9 mouse cellular contexts compared by ENCODE assay signal in genomic region chr3:27371725-27372650, GRCm38 (mm10). TPM values are rescaled to one million over a fixed set of nuclear protein-coding genes. Genes with fewer than 3 reads are reported as not detected.
DNase-seq lines count a peak whose midpoint lies in the region; ATAC-seq and TF ChIP-seq lines count a peak whose summit lies in the region.
"Had no signal": no experiment of that assay in that cellular context is flagged by ENCODE, and none has a peak within 500 bp of the region (broad histone marks: within the 10 kb centered on the region; RNA-seq: fewer than 3 reads in every experiment).

No protein-coding gene starts in this region.

- ATAC-seq in kidney, postnatal 0 days (replicated peaks; ENCODE audit: low FRiP score, low read depth), result no peak
- ATAC-seq in hindbrain, embryonic 15.5 days (ENCODE audit: low FRiP score, low read depth), result peak; percentile 61
- ATAC-seq in neural tube, embryonic 14.5 days (ENCODE audit: low read depth), result peak; percentile 76
- no peak for ATAC-seq in erythroblast, adult 5-6 weeks (replicated peaks; ENCODE audit: low FRiP score, poor library complexity, severe bottlenecking)

- no peak for TF ChIP-seq CTCF in kidney, postnatal 0 days (IDR thresholded peaks at IDR 0.05; ENCODE audit: low read depth)

- peak overlapping the region; percentile 18 for H3K4me3 ChIP-seq in kidney, postnatal 0 days (replicated peaks; ENCODE audit: low read depth, low read length)
- peak overlapping the region; percentile 51 for H3K4me3 ChIP-seq in hindbrain, embryonic 15.5 days
- peak overlapping the region; percentile 40 for H3K4me3 ChIP-seq in neural tube, embryonic 14.5 days (ENCODE audit: low read depth, low read length)

- no peak overlapping the region for H3K27ac ChIP-seq in kidney, postnatal 0 days
- H3K27ac ChIP-seq in hindbrain, embryonic 15.5 days (replicated peaks), result no peak overlapping the region
- no peak overlapping the region for H3K27ac ChIP-seq in neural tube, embryonic 14.5 days (ENCODE audit: low read depth, low read length)

- H3K9ac ChIP-seq in kidney, postnatal 0 days (ENCODE audit: low read depth, low read length), result no peak overlapping the region
- H3K9ac ChIP-seq in hindbrain, embryonic 15.5 days, result peak overlapping the region; percentile 26; the same call in 1 of the 2 replicates
- peak overlapping the region; percentile 32; the same call in 1 of the 2 replicates for H3K9ac ChIP-seq in neural tube, embryonic 14.5 days (replicated peaks; ENCODE audit: low read depth, low read length)

- H3K4me1 ChIP-seq in kidney, postnatal 0 days (replicated peaks; ENCODE audit: insufficient read depth, low read length), result peaks cover 9% of the 10 kb centered on the region; the same call in 1 of the 2 replicates
- H3K4me1 ChIP-seq in hindbrain, embryonic 15.5 days (replicated peaks), result peaks cover 22% of the 10 kb centered on the region
- no peaks in the 10 kb centered on the region; the same call in 1 of the 2 replicates for H3K4me1 ChIP-seq in neural tube, embryonic 14.5 days (ENCODE audit: control insufficient read depth, insufficient read depth, low read length)

- H3K4me2 ChIP-seq in kidney, postnatal 0 days (ENCODE audit: low read length), result peak overlapping the region; percentile 41
- peak overlapping the region; percentile 97 for H3K4me2 ChIP-seq in hindbrain, embryonic 15.5 days
- H3K4me2 ChIP-seq in neural tube, embryonic 14.5 days (ENCODE audit: low read depth, low read length), result peak overlapping the region; percentile 96

- WGBS in kidney, postnatal 0 days, result 2% methylated on average over 77 of the region's 77 CpGs
- under 1% methylated on average over 75 of the region's 77 CpGs for WGBS in hindbrain, embryonic 15.5 days
- WGBS in neural tube, embryonic 14.5 days, result under 1% methylated on average over 74 of the region's 77 CpGs

- H3K9me3 ChIP-seq in kidney, postnatal 0 days (replicated peaks; ENCODE audit: low read length), result no peaks in the 10 kb centered on the region
- no peaks in the 10 kb centered on the region for H3K9me3 ChIP-seq in hindbrain, embryonic 15.5 days
- H3K9me3 ChIP-seq in neural tube, embryonic 14.5 days (ENCODE audit: control insufficient read depth, low read length), result no peaks in the 10 kb centered on the region

- H3K36me3 ChIP-seq in kidney, postnatal 0 days (ENCODE audit: insufficient read depth, low read length), result no peaks in the 10 kb centered on the region
- no peaks in the 10 kb centered on the region for H3K36me3 ChIP-seq in hindbrain, embryonic 15.5 days
- H3K36me3 ChIP-seq in neural tube, embryonic 14.5 days (ENCODE audit: control insufficient read depth, insufficient read depth, low read length), result no peaks in the 10 kb centered on the region

- DNase-seq in kidney, postnatal 0 days (ENCODE audit: low spot score), result no peak
- no peak for DNase-seq in kidney, adult 9 months
- DNase-seq in embryo, embryonic 10.5 days (ENCODE audit: low spot score), result peak; percentile 23
- DNase-seq in lung, adult 18-20 months, result no peak
- DNase-seq in testis, postnatal 14 days (ENCODE audit: low spot score), result no peak

- peaks cover 43% of the 10 kb centered on the region for H3K27me3 ChIP-seq in kidney, postnatal 0 days (ENCODE audit: insufficient read depth, low read length)
- peaks cover 51% of the 10 kb centered on the region for H3K27me3 ChIP-seq in hindbrain, embryonic 15.5 days
- H3K27me3 ChIP-seq in neural tube, embryonic 14.5 days (ENCODE audit: control insufficient read depth, insufficient read depth, low read length), result peaks cover 32% of the 10 kb centered on the region

RNA-seq across cellular contexts. Expression of gene Ghsr, which starts 0.8 kb away (rescaled TPM):
- not detected in 2 replicates for polyA plus RNA-seq in kidney, postnatal 0 days (2015; fragmentation: Nextera tagmentation; extraction: Ambion mirVana)
- polyA plus RNA-seq in hindbrain, embryonic 15.5 days (2015; fragmentation: Nextera tagmentation; extraction: Ambion mirVana), result 0.33 and 0.77 TPM in 2 replicates
- 1.0 and 1.8 TPM in 2 replicates for polyA plus RNA-seq in neural tube, embryonic 14.5 days (2014; fragmentation: Nextera tagmentation; extraction: Ambion mirVana)
- total RNA-seq in erythroblast, adult 5-6 weeks (2015; ENCODE audit: low replicate concordance), result not detected in 2 replicates
- total RNA-seq in erythroblast, adult 5-6 weeks (2017; ENCODE audit: low replicate concordance), result not detected in 2 replicates
- polyA plus RNA-seq: spleen, adult 2 months had no signal

RNA-seq across cellular contexts. Expression of gene Tnfsf10, which starts 55.2 kb away (rescaled TPM):
- polyA plus RNA-seq in kidney, postnatal 0 days (2015; fragmentation: Nextera tagmentation; extraction: Ambion mirVana), result 3.8 and 4.1 TPM in 2 replicates
- polyA plus RNA-seq in hindbrain, embryonic 15.5 days (2015; fragmentation: Nextera tagmentation; extraction: Ambion mirVana), result 0.12 and 0.33 TPM in 2 replicates
- 0.05 and 0.07 TPM in 2 replicates for polyA plus RNA-seq in neural tube, embryonic 14.5 days (2014; fragmentation: Nextera tagmentation; extraction: Ambion mirVana)
- 3.3 TPM in 1 of 2 replicates, not detected in the other for total RNA-seq in erythroblast, adult 5-6 weeks (2015; ENCODE audit: low replicate concordance)
- 0.84 TPM in 1 of 2 replicates, not detected in the other for total RNA-seq in erythroblast, adult 5-6 weeks (2017; ENCODE audit: low replicate concordance)

Comparison
In these comparisons a context has a peak if more than half of its experiments do, and no peak if none do; other contexts are left out.
1. ATAC-seq: peak in hindbrain, embryonic 15.5 days (single experiment) and neural tube, embryonic 14.5 days (single experiment); none in kidney, postnatal 0 days (single experiment) and erythroblast, adult 5-6 weeks (single experiment).
2. H3K4me2 ChIP-seq: peak in every context shown above with its lines; median percentile 97 in hindbrain, embryonic 15.5 days; 96 in neural tube, embryonic 14.5 days; 41 in kidney, postnatal 0 days.
3. Peak in every context shown above with its lines, with median percentiles within 50 percentile points of each other: H3K4me3 ChIP-seq.